Mouse (Mus musculus): Measurements from ENCODE around the gene 5730522E02Rik. TPM values are rescaled to one million over a fixed set of nuclear protein-coding genes. Genes with fewer than 3 reads are reported as not detected.

5730522E02Rik gene
- polyA plus RNA-seq, 1 experiment from 2014 or later = 2.6 TPM

DNA sequence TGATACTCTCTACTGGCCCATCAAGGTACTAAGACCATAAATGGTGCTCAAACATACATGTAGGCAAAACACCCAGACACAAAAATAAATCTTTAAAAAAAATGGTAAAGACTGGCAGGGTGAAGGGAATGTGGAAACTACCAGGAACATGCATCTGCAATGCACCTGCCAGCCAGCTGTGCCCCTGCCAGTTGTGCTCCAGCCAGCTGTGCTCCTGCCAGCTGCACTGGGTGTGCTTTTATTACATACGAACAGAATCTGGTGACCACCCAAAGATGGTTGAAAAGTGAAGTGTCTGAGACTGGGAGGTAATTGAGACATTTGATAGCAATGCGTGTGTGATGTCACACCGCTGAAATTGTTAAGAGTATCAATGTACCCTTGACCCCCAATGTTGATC lies 98.4 kb downstream of the 5730522E02Rik start:
- H3K4me2 ChIP-seq (ENCODE audit: low read depth, low read length) = no peak overlapping the region
- WGBS = 65% methylated on average over 3 of the region's 3 CpGs

DNA sequence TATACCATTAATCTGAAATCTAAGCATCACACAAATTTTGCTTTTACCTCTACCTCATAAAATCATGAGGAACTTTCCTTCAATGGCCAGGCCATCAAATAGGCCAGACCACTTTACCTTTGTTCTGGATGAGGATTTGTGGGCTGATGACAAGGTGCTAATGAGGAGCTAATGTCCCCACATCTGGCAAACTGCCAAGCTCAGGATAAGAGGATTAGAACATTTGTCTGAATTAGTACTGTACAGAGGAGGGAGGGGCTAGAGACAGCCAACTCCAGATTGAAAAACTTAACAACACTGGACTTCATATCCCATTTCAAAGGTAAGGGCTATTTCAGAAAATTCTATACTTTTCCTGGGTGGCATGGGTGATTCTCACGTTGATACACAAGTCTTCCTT lies 101.9 kb downstream of the 5730522E02Rik start:
- DNase-seq (ENCODE audit: low spot score) (peak; percentile 34), ATAC-seq (ENCODE audit: low read depth) (peak; percentile 60; the same call in 1 of the 2 replicates)
- no peak overlapping the region for H3K27ac ChIP-seq (replicated peaks; ENCODE audit: low read depth, low read length)
- H3K4me1 ChIP-seq (ENCODE audit: control insufficient read depth, insufficient read depth, low read length) = peaks cover 2% of the 10 kb centered on the region; the same call in 1 of the 2 replicates
- 63% methylated on average over 1 of the region's 1 CpGs for WGBS
- no peak overlapping the region for H3K4me3 ChIP-seq (ENCODE audit: low read depth, low read length)
- H3K27me3 ChIP-seq (replicated peaks; ENCODE audit: control insufficient read depth, insufficient read depth, low read length) = no peaks in the 10 kb centered on the region
- no peak overlapping the region for H3K9ac ChIP-seq (ENCODE audit: low read depth, low read length)
- H3K36me3 ChIP-seq (ENCODE audit: control insufficient read depth, insufficient read depth, low read length) = no peaks in the 10 kb centered on the region
- no peaks in the 10 kb centered on the region for H3K9me3 ChIP-seq (ENCODE audit: control insufficient read depth, low read length)
- H3K4me2 ChIP-seq (ENCODE audit: low read depth, low read length) = no peak overlapping the region

More for the DNA sequence above, 98.4 kb downstream of the 5730522E02Rik start:
- DNase-seq (ENCODE audit: low spot score) = no peak
- H3K9me3 ChIP-seq (ENCODE audit: control insufficient read depth, low read length) = no peaks in the 10 kb centered on the region
- H3K9ac ChIP-seq (ENCODE audit: low read depth, low read length) = no peak overlapping the region
- H3K4me1 ChIP-seq (ENCODE audit: control insufficient read depth, insufficient read depth, low read length) = no peaks in the 10 kb centered on the region
- no peak overlapping the region for H3K4me3 ChIP-seq (ENCODE audit: low read depth, low read length)
- no peak for ATAC-seq (ENCODE audit: low read depth)
- no peak overlapping the region for H3K27ac ChIP-seq (replicated peaks; ENCODE audit: low read depth, low read length)
- no peaks in the 10 kb centered on the region for H3K27me3 ChIP-seq (replicated peaks; ENCODE audit: control insufficient read depth, insufficient read depth, low read length)
- H3K36me3 ChIP-seq (ENCODE audit: control insufficient read depth, insufficient read depth, low read length) = no peaks in the 10 kb centered on the region

DNA sequence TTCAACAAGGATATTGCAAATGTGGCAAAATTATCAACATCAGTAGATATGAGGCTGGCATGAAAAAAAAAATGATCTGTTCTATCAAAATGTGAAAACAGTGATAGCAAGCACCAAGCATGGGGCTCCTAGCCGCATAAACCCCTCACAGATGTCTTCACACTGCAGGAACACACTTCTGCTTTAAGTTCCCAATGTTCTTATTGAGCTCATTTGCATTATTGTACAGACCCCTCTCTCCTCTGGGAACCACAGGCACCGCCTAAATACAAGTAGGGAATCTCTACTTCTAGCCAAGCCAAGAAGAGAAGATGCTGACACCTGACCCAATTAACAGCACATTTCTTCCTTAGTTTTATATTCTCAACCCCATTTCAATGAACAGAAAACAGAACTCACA lies 105.9 kb downstream of the 5730522E02Rik start:
- ATAC-seq (ENCODE audit: low read depth) = no peak
- 73% methylated on average over 2 of the region's 2 CpGs for WGBS
- H3K36me3 ChIP-seq (ENCODE audit: control insufficient read depth, insufficient read depth, low read length) = no peaks in the 10 kb centered on the region

DNA sequence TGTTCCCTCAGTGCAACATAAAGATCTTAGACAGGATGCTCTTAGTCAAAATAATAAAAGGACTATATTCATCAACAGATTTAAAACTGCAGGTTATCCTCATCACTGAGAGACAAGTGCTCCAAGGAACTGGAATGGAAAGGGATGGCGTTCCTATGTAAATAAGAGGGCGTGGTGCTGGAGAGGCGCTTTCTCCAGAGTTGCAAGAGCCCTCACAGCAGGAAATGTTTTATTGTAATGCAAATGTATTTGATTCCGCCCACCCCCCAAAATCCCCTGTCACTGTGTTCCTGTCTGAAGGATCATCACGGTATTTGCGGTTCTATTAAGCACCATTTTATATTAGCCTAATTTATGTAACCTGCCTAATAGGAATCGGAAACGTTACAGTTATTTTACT lies 106.9 kb downstream of the 5730522E02Rik start:
- 9% methylated on average over 8 of the region's 8 CpGs for WGBS
- H3K27me3 ChIP-seq (replicated peaks; ENCODE audit: control insufficient read depth, insufficient read depth, low read length) = no peaks in the 10 kb centered on the region
- ATAC-seq (ENCODE audit: low read depth) = no peak
- H3K27ac ChIP-seq (replicated peaks; ENCODE audit: low read depth, low read length) = no peak overlapping the region
- peak; percentile 25 for DNase-seq (ENCODE audit: low spot score)
- H3K4me1 ChIP-seq (ENCODE audit: control insufficient read depth, insufficient read depth, low read length) = peaks cover 4% of the 10 kb centered on the region; the same call in 1 of the 2 replicates
- H3K9me3 ChIP-seq (ENCODE audit: control insufficient read depth, low read length) = no peaks in the 10 kb centered on the region
- H3K36me3 ChIP-seq (ENCODE audit: control insufficient read depth, insufficient read depth, low read length) = no peaks in the 10 kb centered on the region
- H3K9ac ChIP-seq (ENCODE audit: low read depth, low read length) = no peak overlapping the region
- 0 out of 2 replicates have a peak overlapping the region, but pooled peaks have one; percentile 7 for H3K4me2 ChIP-seq (ENCODE audit: low read depth, low read length)
- no peak overlapping the region for H3K4me3 ChIP-seq (ENCODE audit: low read depth, low read length)

More for the DNA sequence above, 105.9 kb downstream of the 5730522E02Rik start:
- H3K27me3 ChIP-seq (replicated peaks; ENCODE audit: control insufficient read depth, insufficient read depth, low read length) = no peaks in the 10 kb centered on the region
- no peak overlapping the region for H3K9ac ChIP-seq (ENCODE audit: low read depth, low read length)
- H3K4me1 ChIP-seq (ENCODE audit: control insufficient read depth, insufficient read depth, low read length) = peaks cover 4% of the 10 kb centered on the region; the same call in 1 of the 2 replicates
- H3K4me2 ChIP-seq (ENCODE audit: low read depth, low read length) = no peak overlapping the region
- no peaks in the 10 kb centered on the region for H3K9me3 ChIP-seq (ENCODE audit: control insufficient read depth, low read length)
- no peak overlapping the region for H3K27ac ChIP-seq (replicated peaks; ENCODE audit: low read depth, low read length)
- H3K4me3 ChIP-seq (ENCODE audit: low read depth, low read length) = no peak overlapping the region
- no peak for DNase-seq (ENCODE audit: low spot score)

DNA sequence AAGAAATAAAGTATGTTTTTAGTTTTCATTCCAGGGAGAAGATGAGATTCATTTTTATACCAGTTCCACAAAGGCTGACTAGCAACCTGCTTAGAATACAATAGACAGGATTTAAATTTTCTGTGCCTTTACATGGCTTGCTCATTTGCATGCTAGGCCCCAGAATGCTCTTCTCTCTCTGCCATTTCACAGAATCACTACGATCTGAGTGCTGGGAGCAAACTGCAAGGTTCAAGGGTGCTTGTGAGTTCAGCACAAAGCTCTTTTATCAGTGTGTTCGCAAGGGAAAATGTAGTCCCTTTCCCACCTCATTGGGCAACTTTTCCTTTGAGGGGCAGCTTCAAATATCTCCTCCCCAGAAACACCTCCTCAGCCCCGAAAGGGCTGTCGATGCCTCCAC lies 107.7 kb downstream of the 5730522E02Rik start:
- DNase-seq (ENCODE audit: low spot score) = no peak
- H3K4me3 ChIP-seq (ENCODE audit: low read depth, low read length) = no peak overlapping the region
- no peak overlapping the region for H3K4me2 ChIP-seq (ENCODE audit: low read depth, low read length)
- H3K27me3 ChIP-seq (replicated peaks; ENCODE audit: control insufficient read depth, insufficient read depth, low read length) = no peaks in the 10 kb centered on the region
- no peaks in the 10 kb centered on the region for H3K9me3 ChIP-seq (ENCODE audit: control insufficient read depth, low read length)
- H3K9ac ChIP-seq (ENCODE audit: low read depth, low read length) = no peak overlapping the region
- no peaks in the 10 kb centered on the region for H3K36me3 ChIP-seq (ENCODE audit: control insufficient read depth, insufficient read depth, low read length)
- no peak for ATAC-seq (ENCODE audit: low read depth)
- no peak overlapping the region for H3K27ac ChIP-seq (replicated peaks; ENCODE audit: low read depth, low read length)
- peaks cover 4% of the 10 kb centered on the region; the same call in 1 of the 2 replicates for H3K4me1 ChIP-seq (ENCODE audit: control insufficient read depth, insufficient read depth, low read length)
- 34% methylated on average over 4 of the region's 4 CpGs for WGBS

DNA sequence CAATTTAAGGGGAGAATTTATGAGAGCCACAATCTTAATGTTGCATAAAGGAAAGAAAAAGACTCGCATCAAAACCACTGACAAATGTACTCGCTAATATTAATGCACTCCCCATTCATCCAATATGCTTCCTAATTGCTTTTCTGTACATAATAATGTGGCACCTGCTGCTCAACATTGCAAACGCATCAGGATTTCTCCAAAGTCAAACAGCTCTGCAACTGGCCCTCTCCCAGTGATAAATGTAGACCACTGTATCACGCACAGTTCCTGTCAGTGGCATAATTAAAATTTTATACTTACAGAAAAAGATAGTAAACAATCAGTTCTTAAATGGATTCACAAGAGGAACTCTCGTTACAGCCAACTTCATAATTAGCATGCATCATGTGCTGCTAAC lies 110.5 kb downstream of the 5730522E02Rik start:
- Histone ChIP-seq H3K36me3 (ENCODE audit: control insufficient read depth, insufficient read depth, low read length) (no peaks in the 10 kb centered on the region), H3K27me3 (replicated peaks; ENCODE audit: control insufficient read depth, insufficient read depth, low read length) (no peaks in the 10 kb centered on the region), H3K4me2 (ENCODE audit: low read depth, low read length) (no peak overlapping the region), H3K4me3 (ENCODE audit: low read depth, low read length) (no peak overlapping the region), H3K9ac (ENCODE audit: low read depth, low read length) (no peak overlapping the region), H3K9me3 (ENCODE audit: control insufficient read depth, low read length) (no peaks in the 10 kb centered on the region), H3K4me1 (ENCODE audit: control insufficient read depth, insufficient read depth, low read length) (peaks cover 4% of the 10 kb centered on the region; the same call in 1 of the 2 replicates), H3K27ac (replicated peaks; ENCODE audit: low read depth, low read length) (no peak overlapping the region)
- ATAC-seq (ENCODE audit: low read depth) = no peak
- no peak for DNase-seq (ENCODE audit: low spot score)
- 86% methylated on average over 5 of the region's 5 CpGs for WGBS

DNA sequence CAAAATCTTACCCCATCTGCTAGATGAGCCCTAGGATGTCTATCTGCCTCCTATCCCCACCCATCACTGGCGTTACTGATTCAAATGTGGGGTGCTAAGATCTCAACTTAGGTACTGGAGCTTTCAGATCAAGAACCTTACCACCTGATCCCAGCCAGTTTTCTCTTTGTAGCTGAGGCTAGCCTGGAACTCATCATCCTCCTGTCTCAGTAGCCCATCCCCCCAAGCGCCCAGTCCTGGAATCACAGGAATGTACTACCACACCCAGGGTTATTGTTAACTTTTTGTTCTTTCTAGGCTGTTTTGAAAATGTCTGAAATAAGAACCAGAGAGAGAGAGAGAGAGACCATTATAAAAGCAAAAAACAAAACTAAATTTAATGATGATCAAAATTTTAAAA lies 111.6 kb downstream of the 5730522E02Rik start:
- H3K4me2 ChIP-seq (ENCODE audit: low read depth, low read length) = no peak overlapping the region
- no peaks in the 10 kb centered on the region for H3K27me3 ChIP-seq (replicated peaks; ENCODE audit: control insufficient read depth, insufficient read depth, low read length)
- H3K9ac ChIP-seq (ENCODE audit: low read depth, low read length) = no peak overlapping the region
- WGBS = 81% methylated on average over 2 of the region's 2 CpGs
- no peak for DNase-seq (ENCODE audit: low spot score)
- no peak overlapping the region for H3K4me3 ChIP-seq (ENCODE audit: low read depth, low read length)
- H3K36me3 ChIP-seq (ENCODE audit: control insufficient read depth, insufficient read depth, low read length) = no peaks in the 10 kb centered on the region
- ATAC-seq (ENCODE audit: low read depth) = no peak
- no peak overlapping the region for H3K27ac ChIP-seq (replicated peaks; ENCODE audit: low read depth, low read length)
- no peaks in the 10 kb centered on the region for H3K9me3 ChIP-seq (ENCODE audit: control insufficient read depth, low read length)
- H3K4me1 ChIP-seq (ENCODE audit: control insufficient read depth, insufficient read depth, low read length) = peaks cover 4% of the 10 kb centered on the region; the same call in 1 of the 2 replicates

DNA sequence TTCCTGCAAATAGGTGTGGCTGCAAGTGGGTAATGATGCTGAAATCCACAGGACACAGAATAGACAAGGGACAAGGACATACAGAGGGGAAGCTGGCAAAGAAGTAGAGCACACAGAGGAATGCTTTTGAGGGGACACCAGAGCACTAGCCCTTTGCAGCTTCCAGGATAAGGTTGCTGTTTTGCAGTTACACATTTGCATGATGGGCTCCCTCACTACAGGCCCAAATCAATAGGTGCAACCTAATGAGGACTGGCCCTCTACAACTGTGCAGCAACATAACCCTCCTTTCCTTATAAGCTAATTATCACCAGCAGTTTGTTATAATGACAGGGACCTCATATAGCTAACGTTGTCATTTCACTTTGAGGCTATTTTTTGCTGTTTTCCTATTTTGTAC lies 114.5 kb downstream of the 5730522E02Rik start:
- DNase-seq (ENCODE audit: low spot score) (no peak), ATAC-seq (ENCODE audit: low read depth) (no peak)
- Histone ChIP-seq H3K9me3 (ENCODE audit: control insufficient read depth, low read length) (no peaks in the 10 kb centered on the region), H3K27ac (replicated peaks; ENCODE audit: low read depth, low read length) (no peak overlapping the region), H3K36me3 (ENCODE audit: control insufficient read depth, insufficient read depth, low read length) (no peaks in the 10 kb centered on the region), H3K9ac (ENCODE audit: low read depth, low read length) (no peak overlapping the region), H3K4me3 (ENCODE audit: low read depth, low read length) (no peak overlapping the region), H3K4me2 (ENCODE audit: low read depth, low read length) (no peak overlapping the region), H3K4me1 (ENCODE audit: control insufficient read depth, insufficient read depth, low read length) (no peaks in the 10 kb centered on the region), H3K27me3 (replicated peaks; ENCODE audit: control insufficient read depth, insufficient read depth, low read length) (no peaks in the 10 kb centered on the region)
- WGBS = 69% methylated on average over 1 of the region's 1 CpGs

DNA sequence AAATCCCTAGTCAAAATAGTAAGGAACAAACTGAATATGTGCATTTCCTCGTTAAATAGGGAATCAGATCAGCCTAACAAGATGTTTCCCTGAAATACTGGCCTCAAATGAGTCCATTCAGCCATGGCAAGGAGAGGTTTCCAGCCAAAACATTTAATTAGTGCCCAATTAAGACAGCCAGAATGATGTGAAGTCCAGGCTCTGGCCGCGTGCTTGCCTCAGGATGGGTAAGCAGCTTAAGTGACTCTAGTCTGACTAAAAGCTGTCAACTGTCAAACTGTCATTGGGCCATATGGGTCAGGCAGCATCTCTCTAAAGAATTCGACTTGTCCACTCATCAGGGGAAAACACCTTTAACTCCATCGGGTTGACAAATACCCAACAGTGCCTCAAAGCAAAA lies 121.6 kb downstream of the 5730522E02Rik start:
- Histone ChIP-seq H3K4me3 (ENCODE audit: low read depth, low read length) (no peak overlapping the region), H3K27me3 (replicated peaks; ENCODE audit: control insufficient read depth, insufficient read depth, low read length) (no peaks in the 10 kb centered on the region), H3K4me1 (ENCODE audit: control insufficient read depth, insufficient read depth, low read length) (no peaks in the 10 kb centered on the region), H3K9ac (ENCODE audit: low read depth, low read length) (no peak overlapping the region), H3K27ac (replicated peaks; ENCODE audit: low read depth, low read length) (no peak overlapping the region), H3K4me2 (ENCODE audit: low read depth, low read length) (no peak overlapping the region), H3K36me3 (ENCODE audit: control insufficient read depth, insufficient read depth, low read length) (no peaks in the 10 kb centered on the region), H3K9me3 (ENCODE audit: control insufficient read depth, low read length) (no peaks in the 10 kb centered on the region)
- peak; percentile 43 for DNase-seq (ENCODE audit: low spot score)
- 68% methylated on average over 5 of the region's 5 CpGs for WGBS
- ATAC-seq (ENCODE audit: low read depth) = no peak; the same call in 1 of the 2 replicates

All from embryonic facial prominence, embryonic 14.5 days (tissue).